Mouse (Mus musculus) hematopoietic stem cell, adult 5-6 weeks (primary cell): Measurements from ENCODE around the gene Arf1. TPM values are rescaled to one million over a fixed set of nuclear protein-coding genes. Genes with fewer than 3 reads are reported as not detected.
"Not testable (repeated sequence)": the region's sequence is repeated elsewhere in the genome, so short reads cannot be mapped to it uniquely, and the experiment has no call there.

Experiments
- ATAC-seq, 2 experiments: fragments of 125-278 bp in 1 of 2; replicated peaks in 1 of 2; 2 replicates each; pipeline ENCODE4 v1.8.0; 2016 to 2017; ENCODE audit warnings: inconsistent platforms in 2 of 2, mild to moderate bottlenecking in 2 of 2, moderate number of reproducible peaks in 2 of 2, low read depth in 1 of 2, moderate TSS enrichment in 1 of 2; ENCODE audit not compliant: low FRiP score in 2 of 2, poor library complexity in 2 of 2, severe bottlenecking in 2 of 2, insufficient read depth in 1 of 2, low TSS enrichment in 1 of 2
- total RNA-seq: library from RNA; stranded (forward); fragments of 172-1452, 232-1000 nt; gene quantifications from 2 replicates; pipeline ENCODE4 v1.2.3, GENCODE M21; 2017

The Arf1 gene
- total RNA-seq, 1 experiment from 2014 or later, result 263 TPM

DNA sequence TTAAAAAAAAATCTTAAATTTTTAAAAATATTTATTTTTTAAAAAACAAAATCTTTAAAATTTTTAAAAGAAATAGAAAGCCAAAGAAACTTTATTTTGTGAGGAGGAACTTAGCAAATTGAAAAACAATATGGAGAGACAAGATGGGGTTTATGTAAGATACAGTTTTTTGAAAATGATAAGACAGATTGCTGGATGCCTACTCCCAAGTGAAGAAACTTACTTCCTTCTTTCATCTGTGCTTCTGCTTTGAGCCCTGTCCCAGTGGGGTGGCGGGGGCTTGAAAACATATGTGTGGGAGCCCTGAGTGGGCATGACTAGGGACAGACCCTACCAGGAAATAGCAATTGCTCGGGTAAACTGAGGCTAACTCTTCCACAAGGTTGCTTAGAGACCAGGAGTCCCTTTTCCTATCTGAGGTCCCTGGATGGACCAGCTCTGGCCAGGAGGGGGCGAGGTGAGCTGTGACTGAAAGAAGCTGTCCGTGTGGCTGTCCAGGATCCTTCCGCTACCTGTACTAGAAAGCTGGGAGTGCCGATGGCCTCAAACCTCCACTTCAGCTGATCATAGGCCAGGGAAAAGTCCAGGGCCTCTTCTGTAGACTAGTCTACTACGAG is 2.2 kb upstream of the Arf1 start:
- peak; percentile 20 to 47; a peak in 2 of 4 replicates for ATAC-seq

GRCm38 (mm10) chr11:59227604-59228121 is 407 bp downstream of the Arf1 start:
- peak in 1 of 2 experiments; percentile 4; a peak in 1 of 4 replicates for ATAC-seq

- no peak; a peak in 1 of 4 replicates for ATAC-seq
These were observed 1.1 kb downstream of the Arf1 start for GRCm38 (mm10) chr11:59226787-59227603.

DNA sequence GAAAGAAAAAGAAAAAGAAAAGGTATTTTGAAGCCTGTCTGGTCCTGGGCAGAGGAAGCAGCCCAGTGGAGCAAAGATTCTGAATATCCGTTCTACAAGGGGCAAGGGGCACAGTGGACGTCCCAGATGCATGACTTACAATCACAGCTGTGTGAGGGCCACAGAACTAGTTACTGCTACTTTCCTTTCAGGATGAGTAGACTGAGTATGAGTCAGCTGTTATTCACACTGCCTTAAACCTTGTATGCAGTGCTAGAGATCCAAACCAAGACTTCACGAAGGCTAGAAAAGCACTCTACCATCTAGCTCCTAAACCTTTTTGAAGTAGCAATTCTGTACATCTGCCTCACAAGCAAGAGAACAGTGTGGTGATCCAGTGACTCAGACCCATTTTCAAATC is 1.8 kb downstream of the Arf1 start:
- no peak for ATAC-seq

DNA sequence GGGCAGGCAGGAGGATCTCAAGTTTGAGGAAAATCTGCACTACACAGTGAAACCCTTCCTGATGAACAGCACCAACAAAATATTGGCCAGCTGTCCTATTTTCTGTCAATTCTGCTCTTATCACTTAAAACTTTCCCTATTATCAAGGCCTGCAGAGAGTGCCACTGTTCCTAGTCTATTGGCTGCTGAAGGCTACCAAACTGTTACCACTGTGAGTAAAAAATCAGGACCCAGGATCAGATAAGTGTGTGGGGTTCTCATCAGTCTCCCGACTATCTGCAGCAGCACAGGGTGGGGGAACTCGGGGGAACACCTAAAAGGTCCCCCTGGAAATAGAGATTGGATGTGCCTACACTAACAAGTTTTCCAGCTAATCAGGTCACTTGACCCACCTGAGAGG is 2.9 kb downstream of the Arf1 start:
- ATAC-seq, result no peak

DNA sequence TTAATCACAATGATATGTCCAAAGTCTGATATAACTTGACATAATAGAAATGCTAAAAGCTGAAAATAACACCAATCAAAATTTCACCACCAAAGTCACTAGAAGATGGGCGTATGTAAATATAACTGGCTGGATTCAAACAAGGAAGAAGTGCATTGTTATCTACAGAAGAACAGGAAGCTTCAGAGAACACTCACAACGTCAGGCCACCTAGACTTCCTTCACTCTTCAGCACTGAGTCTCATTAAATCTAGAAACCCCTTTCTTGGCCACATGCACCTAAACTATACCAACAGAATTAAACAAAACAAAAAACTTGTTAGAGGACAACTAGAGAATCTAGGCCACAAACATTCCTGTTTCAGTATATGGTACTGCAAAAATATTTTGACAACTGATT is 3.6 kb downstream of the Arf1 start:
- ATAC-seq, result no peak

DNA sequence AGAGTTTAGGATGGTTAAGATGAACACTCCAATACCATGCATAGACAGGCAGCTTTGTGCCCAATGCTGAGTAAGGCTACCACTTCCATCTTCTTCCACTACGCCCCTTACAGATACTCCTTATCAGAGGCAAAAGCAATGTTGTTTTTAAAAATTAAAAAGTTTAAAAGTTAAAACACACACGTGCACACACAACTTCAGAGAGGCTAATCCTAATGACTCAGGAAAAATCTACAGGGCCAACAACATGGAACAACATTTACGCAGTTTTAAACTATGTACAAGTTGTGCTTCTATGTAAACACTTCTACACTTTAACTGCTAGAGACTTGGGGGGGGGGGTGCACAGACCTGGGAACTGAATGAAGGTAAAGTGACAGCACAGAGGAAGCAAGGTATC is 4.0 kb downstream of the Arf1 start:
- no peak for ATAC-seq

GRCm38 (mm10) chr11:59222306-59222705 is 5.8 kb downstream of the Arf1 start:
- ATAC-seq, result no peak

GRCm38 (mm10) chr11:59221604-59222003 is 6.5 kb downstream of the Arf1 start:
- ATAC-seq, result peak; percentile 22 to 63; a peak in 2 of 4 replicates

DNA sequence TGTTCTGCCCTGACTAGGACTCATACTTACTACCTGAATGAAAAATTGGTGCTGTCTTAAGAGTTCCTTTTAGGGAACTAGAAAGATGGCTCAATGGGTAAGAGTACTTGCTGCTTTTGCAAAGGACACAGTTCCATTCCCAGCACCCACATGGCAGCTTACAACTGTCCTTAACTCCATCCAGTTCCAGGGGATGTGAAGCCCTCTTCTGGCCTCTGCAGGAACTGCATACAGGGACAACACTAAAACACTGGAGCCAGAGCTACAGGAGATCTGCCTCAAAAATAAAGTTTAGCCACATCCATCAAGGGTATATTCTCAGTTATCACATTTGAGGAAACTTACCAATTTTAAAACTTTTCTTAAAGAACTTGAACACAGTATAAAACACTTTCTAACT is 9.0 kb downstream of the Arf1 start:
- ATAC-seq, result no peak

GRCm38 (mm10) chr11:59218389-59218998 is 9.6 kb downstream of the Arf1 start:
- ATAC-seq, result no peak

DNA sequence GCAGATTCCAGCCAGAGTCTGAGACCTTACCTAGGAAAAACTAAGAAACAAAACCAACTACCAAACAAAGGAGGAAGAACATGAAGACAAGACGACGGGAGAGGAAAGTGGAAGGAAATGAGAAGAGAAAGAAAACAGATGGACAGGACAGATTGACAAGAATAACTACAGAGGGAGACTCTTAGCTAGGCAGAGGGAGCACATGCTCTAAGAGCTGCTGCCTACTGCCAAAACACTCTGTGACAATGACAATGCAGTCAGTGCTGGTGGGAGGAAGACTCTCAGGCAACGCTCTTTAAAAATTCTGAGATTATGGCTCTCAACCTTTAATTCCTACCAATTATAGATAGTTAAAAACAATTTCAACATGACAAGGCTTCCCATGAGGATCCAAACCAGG is 11.1 kb downstream of the Arf1 start:
- no peak for ATAC-seq

- ATAC-seq, result no peak
These were observed 15.1 kb downstream of the Arf1 start for GRCm38 (mm10) chr11:59212892-59213494.

DNA sequence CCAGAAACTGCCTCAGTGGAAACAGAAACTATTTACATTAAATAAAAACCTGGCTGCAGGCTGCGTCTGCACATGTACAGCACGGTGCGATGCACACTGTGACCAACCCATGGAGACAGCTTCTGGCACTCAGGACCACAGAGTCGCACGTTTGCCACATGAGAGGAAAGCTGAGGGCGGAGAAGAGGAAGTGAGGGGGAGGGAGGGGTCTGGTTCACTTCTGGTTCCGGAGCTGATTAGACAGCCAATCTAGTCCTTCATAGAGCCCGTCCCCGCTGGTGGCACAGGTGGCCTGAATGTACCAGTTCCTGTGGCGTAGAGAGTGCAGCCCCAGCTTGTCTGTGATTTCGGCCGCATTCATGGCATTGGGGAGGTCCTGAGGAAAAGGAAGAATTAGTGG is 15.8 kb downstream of the Arf1 start:
- peak; percentile 54 to 65 for ATAC-seq

- not testable (repeated sequence) for ATAC-seq
These were observed 16.5 kb downstream of the Arf1 start for GRCm38 (mm10) chr11:59211561-59211960.

GRCm38 (mm10) chr11:59210020-59210419 is 18.1 kb downstream of the Arf1 start:
- no peak for ATAC-seq

- ATAC-seq, result no peak
These were observed 18.5 kb downstream of the Arf1 start for GRCm38 (mm10) chr11:59209580-59209979.

DNA sequence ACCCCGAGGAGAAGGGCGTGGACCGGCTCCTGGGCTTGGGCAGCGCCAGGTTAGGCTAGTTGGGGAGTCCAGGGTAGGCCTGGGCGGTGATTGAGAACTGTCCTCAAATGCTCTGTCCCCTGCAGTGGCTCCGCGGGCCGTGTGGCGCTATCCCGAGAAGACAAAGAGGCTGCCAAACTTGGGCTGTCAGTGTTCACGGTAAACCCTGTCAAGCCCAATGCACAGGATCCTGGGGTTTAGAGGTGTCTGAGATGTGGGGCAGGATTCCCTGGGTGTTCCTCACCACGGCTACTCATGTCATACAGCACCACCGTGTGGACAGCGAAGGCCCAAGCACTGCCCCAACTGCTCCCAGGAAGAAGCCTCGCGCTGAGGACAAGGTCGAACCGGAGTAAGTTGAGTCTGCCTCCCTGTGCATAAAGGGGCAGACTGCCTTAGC is 19.0 kb downstream of the Arf1 start:
- ATAC-seq, result peak; percentile 37 to 47; a peak in 3 of 4 replicates
